Mouse (Mus musculus) CD4-positive, CD25-positive, alpha-beta regulatory T cell, adult 4 months (primary cell): ENCODE data around the gene Clmp. TPM values are rescaled to one million over a fixed set of nuclear protein-coding genes. Genes with fewer than 3 reads are reported as not detected.

Experiments
- ATAC-seq: one replicate; pipeline ENCODE4 v1.8.0; 2017
- polyA plus RNA-seq, 2 experiments: library from polyadenylated mRNA; unstranded; fragments of 100-300 nt; shearing (Covaris generic); gene quantifications; one replicate each; pipeline ENCODE4 v1.2.1; 2017

Clmp gene
- under 1 TPM in 1 of 2 experiments, not detected in 1; 0.42 TPM for polyA plus RNA-seq

GRCm38 (mm10) chr9:40685801-40686420, at the start of gene Clmp:
Gene Clmp, plus strand, starts transcription at chr9:40685962.
- ATAC-seq = no peak

- ATAC-seq = peak; percentile 83
Observed at GRCm38 (mm10) chr9:40636054-40636453, 49.7 kb upstream of the Clmp start.

GRCm38 (mm10) chr9:40637705-40638393, 47.9 kb upstream of the Clmp start:
- no peak for ATAC-seq

GRCm38 (mm10) chr9:40638394-40639049, 47.2 kb upstream of the Clmp start:
- ATAC-seq = peak; percentile 51

GRCm38 (mm10) chr9:40639536-40640187, 46.1 kb upstream of the Clmp start:
- no peak for ATAC-seq

GRCm38 (mm10) chr9:40641318-40641717, 44.4 kb upstream of the Clmp start:
- no peak for ATAC-seq

GRCm38 (mm10) chr9:40642470-40643220, 43.1 kb upstream of the Clmp start:
- ATAC-seq = no peak

- no peak for ATAC-seq
Observed at GRCm38 (mm10) chr9:40649444-40649843, 36.3 kb upstream of the Clmp start.

GRCm38 (mm10) chr9:40649983-40650382, 35.8 kb upstream of the Clmp start:
- no peak for ATAC-seq

- ATAC-seq = no peak
Observed at GRCm38 (mm10) chr9:40651239-40651859, 34.4 kb upstream of the Clmp start.

GRCm38 (mm10) chr9:40652757-40653156, 33.0 kb upstream of the Clmp start:
- no peak for ATAC-seq

- no peak for ATAC-seq
Observed at GRCm38 (mm10) chr9:40666190-40666803, 19.5 kb upstream of the Clmp start.

- ATAC-seq = no peak
Observed at GRCm38 (mm10) chr9:40670313-40670712, 15.4 kb upstream of the Clmp start, which contains the start of gene Gm21915. Gene Gm21915, plus strand, starts transcription at chr9:40670613.

GRCm38 (mm10) chr9:40671323-40671930, 14.3 kb upstream of the Clmp start:
- ATAC-seq = no peak

GRCm38 (mm10) chr9:40675203-40675958, 10.4 kb upstream of the Clmp start:
- ATAC-seq = no peak

GRCm38 (mm10) chr9:40678653-40679052, 7.1 kb upstream of the Clmp start:
- no peak for ATAC-seq

- ATAC-seq = no peak
Observed at GRCm38 (mm10) chr9:40686421-40686899, 698 bp downstream of the Clmp start.

GRCm38 (mm10) chr9:40687053-40687452, 1.3 kb downstream of the Clmp start:
- no peak for ATAC-seq

GRCm38 (mm10) chr9:40687553-40687952, 1.8 kb downstream of the Clmp start:
- no peak for ATAC-seq

- no peak for ATAC-seq
Observed at GRCm38 (mm10) chr9:40690511-40690910, 4.7 kb downstream of the Clmp start.
